Mouse (Mus musculus): Measurements from ENCODE around the gene Tmem123. TPM values are rescaled to one million over a fixed set of nuclear protein-coding genes. Genes with fewer than 3 reads are reported as not detected.

Tmem123 gene
- polyA plus RNA-seq, 1 experiment from 2014 or later, result 101 TPM

DNA sequence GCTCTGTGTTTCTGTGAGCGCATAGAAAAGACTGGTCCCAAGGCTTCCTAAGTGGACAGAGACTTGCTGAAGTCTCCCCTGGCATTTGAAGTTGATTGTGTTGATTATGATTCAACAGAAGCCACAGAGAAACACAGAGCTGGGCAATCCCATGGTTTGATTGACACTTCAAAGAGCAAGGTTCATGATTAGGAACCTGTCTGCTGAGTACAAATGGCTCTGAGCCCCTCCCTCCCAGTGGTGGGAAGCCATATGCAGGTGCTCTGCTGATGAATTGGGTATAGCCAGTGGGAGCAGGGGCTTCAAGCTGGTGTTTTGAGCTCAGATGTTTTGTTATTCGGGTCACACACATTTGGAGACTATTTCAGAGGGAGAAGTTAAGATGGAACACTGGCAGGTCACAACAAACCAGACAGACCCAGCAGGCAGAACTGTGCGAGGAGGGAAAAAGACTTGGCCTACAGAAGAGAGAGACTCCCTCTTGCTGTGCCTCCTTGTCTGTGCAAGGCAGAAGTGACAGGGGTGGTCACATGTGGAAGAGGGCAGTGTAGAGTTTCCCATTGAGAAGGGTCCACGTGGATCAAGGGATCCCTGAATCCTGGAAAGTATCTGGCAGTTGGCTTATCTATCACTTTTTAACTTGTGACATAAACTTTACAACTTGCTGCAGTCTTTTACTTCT lies 9.1 kb downstream of the Tmem123 start:
- Histone ChIP-seq H3K36me3 (ENCODE audit: insufficient read depth, low read length) (peaks cover 37% of the 10 kb centered on the region; the same call in 1 of the 2 replicates), H3K9me3 (ENCODE audit: low read length) (no peaks in the 10 kb centered on the region), H3K4me2 (replicated peaks; ENCODE audit: low read depth, low read length) (no peak overlapping the region), H3K4me1 (ENCODE audit: insufficient read depth, low read length) (no peaks in the 10 kb centered on the region), H3K4me3 (ENCODE audit: low read length) (no peak overlapping the region), H3K27ac (ENCODE audit: low read length) (no peak overlapping the region), H3K9ac (replicated peaks; ENCODE audit: low read length) (no peak overlapping the region), H3K27me3 (ENCODE audit: insufficient read depth, low read length) (no peaks in the 10 kb centered on the region)
- WGBS, result 85% methylated on average over 4 of the region's 4 CpGs
- ATAC-seq (ENCODE audit: low FRiP score, low TSS enrichment), result no peak

DNA sequence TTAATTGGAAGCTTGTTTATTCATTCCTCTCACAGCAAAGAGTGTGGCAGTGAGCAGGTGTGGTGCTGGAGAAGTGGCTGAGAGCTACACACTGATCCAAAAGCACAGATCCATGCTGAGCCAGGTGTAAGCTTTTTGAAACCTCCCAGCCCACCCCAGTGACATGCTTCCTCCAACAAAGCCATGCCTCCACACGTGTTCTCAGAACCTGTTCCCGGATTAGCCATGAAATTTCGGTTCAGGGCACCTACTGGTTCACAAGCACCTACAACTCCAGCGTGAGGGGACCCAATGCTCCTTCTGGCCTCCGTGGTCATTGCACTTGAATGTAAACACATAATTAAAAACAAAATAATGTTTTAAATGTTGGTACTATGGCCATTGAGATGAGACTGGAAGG lies 9.8 kb downstream of the Tmem123 start:
- no peak for ATAC-seq (ENCODE audit: low FRiP score, low TSS enrichment)

DNA sequence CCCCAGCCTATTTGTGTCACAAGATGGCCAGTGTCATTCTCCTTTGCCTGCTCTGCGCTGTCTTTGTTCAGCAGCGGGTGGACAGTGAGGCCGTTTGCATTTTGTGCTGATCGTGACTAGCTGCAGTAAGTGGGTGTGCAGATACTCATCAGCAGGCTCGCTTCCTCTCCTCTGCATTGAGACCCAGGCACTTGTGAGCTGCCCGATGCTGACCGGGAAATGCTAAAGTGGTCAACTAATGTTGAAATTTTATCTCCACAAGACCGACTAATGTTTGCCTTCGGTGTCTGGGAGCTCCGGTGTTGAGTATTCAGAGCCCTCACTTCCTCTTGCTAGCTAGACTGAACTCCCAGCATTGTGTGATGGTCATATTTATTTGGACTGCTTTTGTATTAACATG lies 10.7 kb downstream of the Tmem123 start:
- 87% methylated on average over 10 of the region's 10 CpGs for WGBS
- H3K9ac ChIP-seq (replicated peaks; ENCODE audit: low read length), result no peak overlapping the region
- no peak for ATAC-seq (ENCODE audit: low FRiP score, low TSS enrichment)
- no peaks in the 10 kb centered on the region for H3K27me3 ChIP-seq (ENCODE audit: insufficient read depth, low read length)
- H3K9me3 ChIP-seq (ENCODE audit: low read length), result no peaks in the 10 kb centered on the region
- H3K4me3 ChIP-seq (ENCODE audit: low read length), result no peak overlapping the region
- H3K4me1 ChIP-seq (ENCODE audit: insufficient read depth, low read length), result no peaks in the 10 kb centered on the region
- H3K36me3 ChIP-seq (ENCODE audit: insufficient read depth, low read length), result peaks cover 31% of the 10 kb centered on the region; the same call in 1 of the 2 replicates
- no peak overlapping the region for H3K27ac ChIP-seq (ENCODE audit: low read length)
- H3K4me2 ChIP-seq (replicated peaks; ENCODE audit: low read depth, low read length), result no peak overlapping the region

More for the DNA sequence above, 9.8 kb downstream of the Tmem123 start:
- H3K4me2 ChIP-seq (replicated peaks; ENCODE audit: low read depth, low read length), result no peak overlapping the region
- H3K27me3 ChIP-seq (ENCODE audit: insufficient read depth, low read length), result no peaks in the 10 kb centered on the region
- H3K27ac ChIP-seq (ENCODE audit: low read length), result no peak overlapping the region
- H3K4me1 ChIP-seq (ENCODE audit: insufficient read depth, low read length), result no peaks in the 10 kb centered on the region
- H3K9ac ChIP-seq (replicated peaks; ENCODE audit: low read length), result no peak overlapping the region
- H3K4me3 ChIP-seq (ENCODE audit: low read length), result no peak overlapping the region
- WGBS, result 88% methylated on average over 5 of the region's 5 CpGs
- no peaks in the 10 kb centered on the region for H3K9me3 ChIP-seq (ENCODE audit: low read length)
- H3K36me3 ChIP-seq (ENCODE audit: insufficient read depth, low read length), result peaks cover 37% of the 10 kb centered on the region; the same call in 1 of the 2 replicates

DNA sequence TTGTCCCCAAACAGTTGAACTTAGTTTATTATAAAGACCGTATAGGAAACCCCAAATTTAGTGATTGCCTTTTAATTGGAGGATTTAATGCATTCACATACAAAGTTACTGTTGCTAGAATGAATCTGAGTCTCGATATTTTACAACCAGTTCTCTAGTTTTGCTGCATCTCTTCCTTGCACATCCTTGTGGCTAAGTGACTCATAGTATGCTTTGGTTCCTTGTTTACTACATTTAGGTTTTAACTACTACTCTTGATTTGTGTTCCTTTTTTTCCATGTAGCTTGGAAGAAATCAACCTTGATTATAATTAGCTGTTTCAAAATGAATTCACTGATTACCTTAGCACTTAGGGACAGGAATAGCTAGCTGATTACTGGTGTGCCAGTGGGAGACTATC lies 11.2 kb downstream of the Tmem123 start:
- no peaks in the 10 kb centered on the region for H3K4me1 ChIP-seq (ENCODE audit: insufficient read depth, low read length)
- no peak overlapping the region for H3K4me2 ChIP-seq (replicated peaks; ENCODE audit: low read depth, low read length)
- H3K9ac ChIP-seq (replicated peaks; ENCODE audit: low read length), result no peak overlapping the region
- no peaks in the 10 kb centered on the region for H3K9me3 ChIP-seq (ENCODE audit: low read length)
- no peak overlapping the region for H3K4me3 ChIP-seq (ENCODE audit: low read length)
- no peaks in the 10 kb centered on the region for H3K27me3 ChIP-seq (ENCODE audit: insufficient read depth, low read length)
- WGBS, result 92% methylated on average over 2 of the region's 2 CpGs
- no peak overlapping the region for H3K27ac ChIP-seq (ENCODE audit: low read length)
- ATAC-seq (ENCODE audit: low FRiP score, low TSS enrichment), result no peak
- H3K36me3 ChIP-seq (ENCODE audit: insufficient read depth, low read length), result peaks cover 27% of the 10 kb centered on the region; the same call in 1 of the 2 replicates

DNA sequence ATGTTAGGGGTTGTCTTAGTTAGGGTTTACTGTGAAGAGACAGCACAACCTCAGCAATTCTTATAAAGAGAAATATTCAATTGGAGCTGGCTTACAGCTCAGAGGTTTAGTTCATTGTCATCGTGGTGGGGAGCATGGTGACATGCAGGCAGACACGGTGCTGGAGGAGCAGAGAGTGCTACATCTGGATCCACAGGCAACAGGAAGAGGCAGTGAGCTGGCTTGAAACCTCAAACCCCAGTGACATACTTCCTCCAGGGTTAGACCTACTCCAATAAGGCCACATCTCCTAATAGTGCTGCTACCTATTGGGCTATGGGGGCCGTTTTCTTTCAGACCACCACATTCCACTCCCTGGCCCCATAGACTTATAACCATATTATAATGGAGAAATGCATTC lies 12.1 kb downstream of the Tmem123 start:
- Histone ChIP-seq H3K27ac (ENCODE audit: low read length) (no peak overlapping the region), H3K27me3 (ENCODE audit: insufficient read depth, low read length) (no peaks in the 10 kb centered on the region), H3K36me3 (ENCODE audit: insufficient read depth, low read length) (peaks cover 27% of the 10 kb centered on the region; the same call in 1 of the 2 replicates), H3K4me2 (replicated peaks; ENCODE audit: low read depth, low read length) (no peak overlapping the region), H3K4me1 (ENCODE audit: insufficient read depth, low read length) (no peaks in the 10 kb centered on the region), H3K4me3 (ENCODE audit: low read length) (no peak overlapping the region), H3K9me3 (ENCODE audit: low read length) (no peaks in the 10 kb centered on the region), H3K9ac (replicated peaks; ENCODE audit: low read length) (no peak overlapping the region)
- WGBS, result 93% methylated on average over 3 of the region's 3 CpGs
- no peak for ATAC-seq (ENCODE audit: low FRiP score, low TSS enrichment)

DNA sequence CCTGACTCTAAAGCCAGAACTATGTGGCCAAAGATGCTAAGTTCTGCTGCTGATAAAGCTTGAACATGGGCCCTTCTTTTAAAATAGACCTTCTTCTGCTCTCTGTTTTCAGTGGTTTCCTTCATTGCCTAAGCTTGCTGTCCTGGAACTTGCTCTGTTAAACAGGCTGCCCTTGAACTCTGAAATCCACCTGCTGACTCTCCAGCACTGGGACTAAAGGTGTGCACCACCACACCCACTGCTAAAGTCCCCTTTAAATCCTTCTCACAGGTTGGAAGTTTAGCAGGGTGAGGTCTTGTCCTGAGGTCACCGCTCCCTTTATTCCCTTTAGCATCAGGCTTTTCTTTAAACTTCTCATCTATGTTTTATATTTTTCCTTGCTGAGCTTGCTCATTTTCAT lies 13.1 kb downstream of the Tmem123 start:
- H3K36me3 ChIP-seq (ENCODE audit: insufficient read depth, low read length), result peaks cover 28% of the 10 kb centered on the region; the same call in 1 of the 2 replicates
- no peak overlapping the region for H3K4me3 ChIP-seq (ENCODE audit: low read length)
- no peaks in the 10 kb centered on the region for H3K4me1 ChIP-seq (ENCODE audit: insufficient read depth, low read length)
- no peaks in the 10 kb centered on the region for H3K27me3 ChIP-seq (ENCODE audit: insufficient read depth, low read length)
- no peak for ATAC-seq (ENCODE audit: low FRiP score, low TSS enrichment)
- no peak overlapping the region for H3K9ac ChIP-seq (replicated peaks; ENCODE audit: low read length)
- H3K9me3 ChIP-seq (ENCODE audit: low read length), result no peaks in the 10 kb centered on the region
- no peak overlapping the region for H3K27ac ChIP-seq (ENCODE audit: low read length)
- 97% methylated on average over 1 of the region's 1 CpGs for WGBS
- no peak overlapping the region for H3K4me2 ChIP-seq (replicated peaks; ENCODE audit: low read depth, low read length)

DNA sequence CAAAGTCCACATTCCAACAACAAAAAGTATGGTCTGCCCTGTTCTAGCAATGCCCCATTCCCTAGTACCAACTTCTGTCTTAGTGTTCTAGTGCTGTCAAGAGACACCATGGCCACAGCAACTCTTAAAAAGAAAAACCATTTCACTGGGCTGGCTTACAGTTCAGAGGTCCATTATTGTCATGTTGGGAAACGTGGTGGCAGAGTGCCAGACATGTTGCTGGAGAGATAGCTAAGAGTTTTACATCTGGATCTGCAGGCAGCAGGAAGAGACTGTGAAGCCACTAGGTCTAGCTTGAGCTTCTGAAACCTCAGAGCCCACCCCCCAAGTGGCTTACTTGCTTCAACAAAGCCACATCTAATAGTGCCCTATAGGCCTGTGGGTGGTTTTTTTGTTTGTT lies 13.8 kb downstream of the Tmem123 start:
- no peaks in the 10 kb centered on the region for H3K9me3 ChIP-seq (ENCODE audit: low read length)
- no peaks in the 10 kb centered on the region for H3K4me1 ChIP-seq (ENCODE audit: insufficient read depth, low read length)
- no peak overlapping the region for H3K4me2 ChIP-seq (replicated peaks; ENCODE audit: low read depth, low read length)
- H3K36me3 ChIP-seq (ENCODE audit: insufficient read depth, low read length), result peaks cover 24% of the 10 kb centered on the region; the same call in 1 of the 2 replicates
- no peak overlapping the region for H3K9ac ChIP-seq (replicated peaks; ENCODE audit: low read length)
- WGBS, result 88% methylated on average over 1 of the region's 1 CpGs
- H3K27me3 ChIP-seq (ENCODE audit: insufficient read depth, low read length), result no peaks in the 10 kb centered on the region
- no peak for ATAC-seq (ENCODE audit: low FRiP score, low TSS enrichment)
- H3K4me3 ChIP-seq (ENCODE audit: low read length), result no peak overlapping the region
- H3K27ac ChIP-seq (ENCODE audit: low read length), result no peak overlapping the region

DNA sequence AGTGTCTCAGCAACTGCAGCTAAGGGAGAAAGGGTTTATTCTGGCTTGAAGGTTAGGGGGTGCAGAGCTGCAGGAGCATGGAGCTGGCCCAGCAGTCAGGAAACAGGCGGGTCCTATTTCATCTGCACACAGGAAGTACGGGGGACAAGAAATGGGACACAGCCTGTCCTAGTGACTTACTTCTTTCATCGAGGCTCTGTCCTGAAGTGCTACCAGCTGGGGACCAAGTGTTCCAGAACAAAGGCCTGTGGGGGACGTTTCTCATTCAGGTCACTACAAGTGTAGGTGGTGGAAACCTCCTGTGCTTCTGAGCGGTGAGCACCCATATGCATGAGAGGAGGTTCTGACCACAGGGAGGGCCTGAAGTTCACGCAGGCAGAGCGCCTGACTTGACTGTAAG lies 14.9 kb downstream of the Tmem123 start:
- H3K9me3 ChIP-seq (ENCODE audit: low read length), result no peaks in the 10 kb centered on the region
- no peak overlapping the region for H3K27ac ChIP-seq (ENCODE audit: low read length)
- peaks cover 16% of the 10 kb centered on the region; the same call in 1 of the 2 replicates for H3K36me3 ChIP-seq (ENCODE audit: insufficient read depth, low read length)
- WGBS, result 75% methylated on average over 7 of the region's 7 CpGs
- H3K4me2 ChIP-seq (replicated peaks; ENCODE audit: low read depth, low read length), result no peak overlapping the region
- H3K9ac ChIP-seq (replicated peaks; ENCODE audit: low read length), result no peak overlapping the region
- no peak overlapping the region for H3K4me3 ChIP-seq (ENCODE audit: low read length)
- no peaks in the 10 kb centered on the region for H3K27me3 ChIP-seq (ENCODE audit: insufficient read depth, low read length)
- ATAC-seq (ENCODE audit: low FRiP score, low TSS enrichment), result no peak
- H3K4me1 ChIP-seq (ENCODE audit: insufficient read depth, low read length), result no peaks in the 10 kb centered on the region

DNA sequence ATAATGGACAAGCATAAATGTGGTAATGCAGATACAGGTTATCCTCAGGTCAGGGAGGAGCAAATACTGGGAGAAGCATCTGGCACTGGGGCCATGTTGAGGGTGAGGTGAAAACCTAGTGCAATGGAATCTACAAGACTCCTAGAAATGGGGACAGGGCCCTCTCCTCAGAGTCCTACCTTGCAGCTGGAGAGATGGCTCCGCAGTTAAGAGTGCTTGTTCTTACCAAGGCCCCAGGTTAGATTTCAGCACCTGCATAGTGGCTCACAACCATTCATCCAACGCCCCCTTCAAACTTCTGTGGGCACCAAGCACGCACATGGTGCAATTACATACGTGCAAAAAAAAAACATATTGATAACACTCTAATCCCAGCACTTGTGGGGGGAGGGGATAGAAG lies 15.9 kb downstream of the Tmem123 start:
- H3K9ac ChIP-seq (replicated peaks; ENCODE audit: low read length), result no peak overlapping the region
- H3K4me2 ChIP-seq (replicated peaks; ENCODE audit: low read depth, low read length), result no peak overlapping the region
- no peak for ATAC-seq (ENCODE audit: low FRiP score, low TSS enrichment)
- no peaks in the 10 kb centered on the region for H3K4me1 ChIP-seq (ENCODE audit: insufficient read depth, low read length)
- no peaks in the 10 kb centered on the region for H3K9me3 ChIP-seq (ENCODE audit: low read length)
- no peaks in the 10 kb centered on the region for H3K27me3 ChIP-seq (ENCODE audit: insufficient read depth, low read length)
- no peak overlapping the region for H3K27ac ChIP-seq (ENCODE audit: low read length)
- peaks cover 9% of the 10 kb centered on the region; the same call in 1 of the 2 replicates for H3K36me3 ChIP-seq (ENCODE audit: insufficient read depth, low read length)
- no peak overlapping the region for H3K4me3 ChIP-seq (ENCODE audit: low read length)
- WGBS, result 94% methylated on average over 4 of the region's 4 CpGs

DNA sequence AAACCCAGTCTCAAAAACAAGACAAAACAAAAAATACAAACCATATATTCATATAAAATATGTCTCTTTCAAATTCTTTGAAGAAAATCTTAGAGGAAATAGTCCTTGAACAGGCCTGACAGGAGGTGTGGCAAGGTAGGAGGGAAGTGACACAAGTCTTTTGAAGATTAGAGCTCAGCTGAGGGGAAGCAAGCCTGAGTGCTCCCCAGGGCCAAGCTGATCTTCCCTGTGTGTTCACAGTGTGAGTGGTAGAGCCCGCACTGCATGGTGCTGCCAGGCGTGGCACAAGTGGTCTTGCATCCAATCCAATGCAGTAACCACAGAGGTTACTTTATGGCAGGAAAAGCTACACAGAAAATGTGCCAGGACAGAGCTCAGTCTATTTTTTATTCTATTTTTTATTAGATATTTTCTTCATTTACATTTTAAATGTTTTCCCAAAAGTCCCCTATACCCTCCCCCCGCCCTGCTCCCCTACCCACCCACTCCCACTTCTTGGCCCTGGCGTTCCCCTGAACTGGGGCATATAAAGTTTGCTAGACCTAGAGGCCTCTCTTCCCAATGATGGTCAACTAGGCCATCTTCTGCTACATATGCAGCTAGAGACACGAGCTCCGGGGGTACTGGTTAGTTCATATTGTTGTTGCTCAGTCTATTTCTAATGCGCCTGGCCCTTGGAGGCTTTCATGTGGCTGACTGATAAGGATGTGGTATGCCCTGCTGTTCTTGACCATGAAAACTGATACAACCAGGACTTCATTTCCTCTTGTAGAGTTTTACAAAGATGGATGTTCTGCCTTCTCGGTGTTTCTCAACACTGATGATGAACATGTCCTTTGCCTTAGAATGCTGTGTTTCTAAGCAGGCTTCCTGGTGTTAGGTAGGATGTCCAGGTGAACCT lies 16.7 kb downstream of the Tmem123 start:
- H3K9ac ChIP-seq (replicated peaks; ENCODE audit: low read length), result no peak overlapping the region
- no peaks in the 10 kb centered on the region for H3K27me3 ChIP-seq (ENCODE audit: insufficient read depth, low read length)
- no peak overlapping the region for H3K27ac ChIP-seq (ENCODE audit: low read length)
- H3K4me1 ChIP-seq (ENCODE audit: insufficient read depth, low read length), result no peaks in the 10 kb centered on the region
- no peaks in the 10 kb centered on the region for H3K9me3 ChIP-seq (ENCODE audit: low read length)
- H3K4me2 ChIP-seq (replicated peaks; ENCODE audit: low read depth, low read length), result no peak overlapping the region
- peaks cover 12% of the 10 kb centered on the region for H3K36me3 ChIP-seq (ENCODE audit: insufficient read depth, low read length)
- 94% methylated on average over 8 of the region's 8 CpGs for WGBS
- no peak for ATAC-seq (ENCODE audit: low FRiP score, low TSS enrichment)
- no peak overlapping the region for H3K4me3 ChIP-seq (ENCODE audit: low read length)
